Mouse (Mus musculus) adrenal gland, postnatal 25 days (tissue): ENCODE results near the gene Tent4b. TPM values are rescaled to one million over a fixed set of nuclear protein-coding genes. Genes with fewer than 3 reads are reported as not detected.
"Not testable (repeated sequence)": the region's sequence is repeated elsewhere in the genome, so short reads cannot be mapped to it uniquely, and the experiment has no call there.

Experiments used
- DNase-seq: peaks from one replicate; pipeline ENCODE4 v3.0.0; 2021; ENCODE audit warnings: mixed read lengths
- long read RNA-seq: library from polyadenylated mRNA; stranded (forward); transcript quantifications from one replicate; pipeline ENCODE4 v2.0.0, GENCODE M21; 2021
- total RNA-seq: library from RNA; stranded (reverse); gene quantifications from 2 replicates; pipeline ENCODE4 v1.2.3, GENCODE M21; 2021

The Tent4b gene
- total RNA-seq = 32.3 and 34.1 TPM in 2 replicates
- long read RNA-seq, partial matches to known transcripts = 5 of 10 reads
- long read RNA-seq, other reads (novel, unspliced or antisense) = 5 of 10 reads

DNA sequence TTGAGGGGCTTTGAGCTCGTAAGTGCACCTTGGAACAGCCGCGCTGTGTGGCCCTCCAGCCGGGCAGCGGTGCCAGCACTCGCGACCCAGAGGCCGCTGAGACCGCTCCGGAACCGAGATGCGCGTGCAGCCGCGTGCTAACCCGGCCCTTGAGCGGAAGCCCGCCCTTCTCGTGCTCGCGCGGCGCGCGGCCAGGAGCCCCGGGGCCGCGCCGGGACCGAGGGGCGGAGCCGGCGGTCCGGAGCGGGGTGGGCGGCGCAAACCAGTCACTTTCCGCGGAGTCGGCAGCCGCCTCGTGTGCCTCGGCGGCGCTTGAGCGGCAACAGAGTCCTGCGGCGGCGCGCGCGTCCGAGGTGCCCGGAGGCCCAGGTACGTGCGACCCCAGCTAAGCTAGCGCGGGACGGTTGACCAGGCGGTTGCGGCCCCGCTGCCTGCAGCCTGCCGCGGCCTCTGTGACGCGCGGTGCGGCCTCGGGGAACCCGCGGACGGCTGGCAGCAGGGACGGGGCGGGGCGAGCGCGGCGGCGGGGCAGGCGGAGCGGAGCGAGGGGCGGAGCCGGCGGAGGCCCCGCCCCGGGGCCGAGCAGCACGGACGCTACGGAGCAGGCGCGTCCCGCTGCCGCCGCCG is at the start of gene Tent4b:
Gene Tent4b (plus strand): TSS at position 269 of the 627 bp plus-strand sequence.
- peak; percentile 94 for DNase-seq

DNA sequence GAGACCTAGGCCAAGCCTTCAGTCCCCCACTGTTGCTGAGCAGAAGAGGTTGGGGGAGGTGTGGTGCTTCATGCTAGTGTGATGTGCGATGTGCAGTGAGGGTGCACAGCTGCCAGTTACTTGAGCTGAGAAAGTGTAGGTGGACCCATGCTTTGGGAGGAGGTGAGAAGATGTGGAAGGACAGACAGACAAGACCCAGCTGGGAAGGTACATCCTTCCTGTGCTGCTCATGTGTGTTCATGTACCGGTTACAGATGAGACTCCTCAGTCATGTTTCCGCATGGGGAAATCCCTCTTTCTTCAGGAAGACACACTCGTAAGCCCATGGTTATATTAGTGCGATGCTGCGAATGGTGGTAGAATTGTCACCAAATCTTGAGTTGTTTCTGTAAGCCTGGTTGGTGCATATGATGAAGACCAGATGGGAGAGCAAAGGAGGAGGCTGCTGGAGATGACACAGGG is 48.1 kb upstream of the Tent4b start:
- no peak for DNase-seq

DNA sequence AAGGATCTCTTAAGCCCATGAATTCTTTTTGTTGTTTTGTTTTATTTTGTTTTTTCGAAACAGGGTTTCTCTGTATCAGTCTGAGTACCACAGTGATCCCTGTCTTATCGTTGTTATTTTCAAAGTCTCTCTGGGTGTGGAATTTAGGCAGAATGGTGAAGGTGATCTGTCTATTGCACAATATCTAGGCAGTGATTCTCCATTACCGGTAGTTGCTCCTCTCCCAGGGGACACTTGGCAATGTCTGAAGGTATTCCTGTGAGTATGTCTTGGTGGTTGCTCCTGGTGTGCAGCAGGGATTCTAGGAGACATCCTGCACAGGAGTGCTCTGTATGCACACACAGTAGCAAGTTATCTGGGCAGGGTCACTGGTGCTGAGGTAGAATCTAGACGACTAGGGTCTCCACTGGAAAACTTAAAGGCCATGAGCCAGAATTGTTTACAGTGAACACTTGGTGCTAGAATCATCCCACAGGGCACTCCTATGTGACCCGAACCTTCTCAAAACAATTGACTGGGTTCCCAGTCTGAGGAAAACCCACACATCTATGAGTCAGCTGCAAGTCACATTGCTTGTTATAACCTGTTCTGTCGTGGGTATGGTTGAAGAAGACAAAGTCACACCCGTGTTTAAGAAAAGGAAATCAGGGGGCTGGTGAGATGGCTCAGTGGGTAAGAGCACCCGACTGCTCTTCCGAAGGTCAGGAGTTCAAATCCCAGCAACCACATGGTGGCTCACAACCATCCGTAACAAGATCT is 38.6 kb upstream of the Tent4b start:
- no peak for DNase-seq

DNA sequence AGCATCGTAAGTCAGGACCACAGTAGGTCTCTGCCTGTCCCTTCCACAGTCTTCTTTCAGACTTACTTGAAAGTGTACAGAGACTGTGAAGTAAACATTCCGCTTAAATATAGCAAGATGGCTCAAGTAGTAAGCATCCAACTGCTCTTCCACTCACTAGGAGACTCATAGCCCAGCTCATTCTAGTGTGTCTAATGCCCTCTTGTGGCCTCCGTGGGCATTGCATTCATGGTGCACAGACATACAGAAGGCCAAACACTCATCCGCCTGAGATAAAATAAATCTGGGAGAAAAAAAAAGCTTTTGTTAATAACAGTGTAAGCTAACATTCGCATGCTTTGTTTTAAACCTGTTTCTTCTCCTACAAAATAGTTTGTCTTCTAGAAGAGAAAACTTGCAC is 37.6 kb upstream of the Tent4b start:
- peak; percentile 70 for DNase-seq

DNA sequence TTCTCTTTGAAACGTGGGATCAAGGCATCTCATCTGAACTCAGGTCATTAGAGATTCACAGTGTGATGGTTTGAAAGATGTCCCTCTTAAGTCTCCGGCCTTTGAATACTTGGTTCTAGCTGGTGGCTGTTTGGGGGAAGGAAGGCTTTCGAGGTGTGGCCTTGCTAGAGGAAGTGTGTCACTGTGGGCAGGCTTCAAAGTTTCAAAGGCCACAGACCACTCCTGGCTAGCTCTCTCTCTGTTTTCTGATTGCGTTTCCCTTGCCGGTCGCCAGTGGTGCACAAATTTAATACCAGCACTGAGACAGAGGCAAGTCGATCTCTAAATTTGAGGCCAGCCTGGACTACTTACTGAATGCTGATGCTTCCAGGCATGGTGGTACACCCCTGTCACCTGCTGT is 23.7 kb upstream of the Tent4b start:
- no peak for DNase-seq

DNA sequence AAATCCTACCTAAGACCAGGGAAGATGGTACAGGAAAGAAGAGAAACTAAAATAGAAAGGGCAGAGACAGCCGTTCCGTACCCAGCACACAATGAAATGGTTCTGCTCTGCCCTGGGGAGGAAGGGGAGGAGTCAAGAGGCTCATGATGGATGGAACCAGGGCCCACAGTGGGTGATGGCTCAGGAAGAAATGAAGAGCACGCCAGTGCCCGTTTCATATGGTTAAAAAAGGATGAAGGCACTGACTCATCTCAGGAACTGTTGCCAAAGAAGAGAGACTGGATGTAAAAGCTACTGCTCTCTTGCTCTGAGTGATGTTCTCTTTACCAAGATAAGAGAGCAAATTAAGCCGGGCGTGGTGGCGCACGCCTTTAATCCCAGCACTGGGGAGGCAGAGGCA is 21.7 kb upstream of the Tent4b start:
- DNase-seq = no peak

DNA sequence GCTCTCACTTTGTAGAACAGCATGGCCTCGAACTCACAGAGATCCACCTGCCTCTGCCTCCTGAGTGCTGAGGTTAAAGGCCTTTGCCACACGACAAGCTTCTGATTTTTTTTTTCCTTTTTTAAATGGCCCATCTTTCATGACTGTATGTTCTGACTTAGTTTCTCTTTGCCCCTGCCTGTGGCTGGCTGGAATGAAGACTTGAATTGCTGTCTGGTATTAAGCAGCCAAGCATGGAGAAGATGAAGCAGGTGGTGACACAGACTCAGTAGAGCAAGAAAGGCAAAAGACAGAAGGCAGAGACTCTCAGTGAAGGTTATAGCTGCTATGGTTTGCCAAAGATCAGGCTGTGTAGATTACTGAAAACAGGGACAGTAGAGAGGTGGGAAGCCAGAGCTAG is 15.9 kb upstream of the Tent4b start:
- no peak for DNase-seq

DNA sequence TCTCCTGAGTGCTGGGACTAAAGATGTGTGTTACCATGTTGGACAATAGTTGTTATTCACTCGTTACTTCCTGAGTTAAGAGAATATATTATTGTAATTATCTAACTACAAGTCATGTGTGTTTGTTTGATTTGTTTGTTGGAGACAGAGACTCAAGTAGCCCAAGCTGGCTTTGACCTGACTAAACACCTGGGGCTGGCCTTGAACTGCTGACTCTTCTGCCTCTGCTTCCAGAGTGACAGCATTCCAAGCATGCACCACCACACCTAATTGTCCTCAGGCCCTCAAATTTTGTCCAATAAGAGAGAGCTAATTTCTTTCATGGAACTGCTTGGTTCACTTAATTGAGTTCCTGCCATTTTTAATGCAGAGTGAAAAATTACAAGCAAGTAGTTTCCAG is 14.1 kb upstream of the Tent4b start:
- DNase-seq = no peak

DNA sequence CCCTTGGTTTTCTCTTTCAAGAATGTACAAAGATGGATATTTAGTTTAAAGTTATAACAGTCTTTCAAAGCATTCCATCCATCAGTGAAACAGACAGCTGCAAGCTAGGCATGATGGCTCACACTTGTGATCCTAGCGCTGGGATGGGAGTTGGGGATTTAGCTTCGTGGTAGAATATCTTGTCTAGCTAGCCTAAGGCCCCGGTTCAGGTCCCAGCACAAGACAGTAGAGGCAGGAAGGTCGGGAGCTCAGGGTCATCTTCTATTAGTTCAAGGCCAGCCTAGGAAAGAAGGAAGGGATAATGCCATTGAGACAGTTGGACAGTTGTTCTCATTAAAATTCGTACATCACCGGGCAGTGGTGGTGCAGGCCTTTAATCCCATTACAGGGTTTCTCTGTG is 13.3 kb upstream of the Tent4b start:
- DNase-seq = no peak

DNA sequence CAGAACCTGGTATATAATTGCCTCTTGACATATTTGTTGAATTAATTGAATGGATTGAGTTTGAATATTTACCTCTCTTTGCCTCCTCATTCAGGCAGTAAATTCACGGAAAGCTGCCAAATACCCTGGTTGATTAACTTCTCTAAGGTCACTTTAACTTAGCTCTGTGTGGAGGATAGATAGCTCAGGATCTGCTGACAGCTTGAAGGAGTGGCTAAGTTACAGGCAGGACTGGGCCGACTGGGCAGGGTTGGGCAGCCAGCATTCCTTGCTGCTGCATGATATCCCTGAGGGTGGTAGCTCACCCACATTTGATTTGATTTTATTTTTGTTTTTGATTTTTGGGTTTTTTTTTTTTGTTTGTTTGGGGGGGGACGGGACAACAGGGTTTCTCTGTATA is 1.7 kb upstream of the Tent4b start:
- DNase-seq = no peak

DNA sequence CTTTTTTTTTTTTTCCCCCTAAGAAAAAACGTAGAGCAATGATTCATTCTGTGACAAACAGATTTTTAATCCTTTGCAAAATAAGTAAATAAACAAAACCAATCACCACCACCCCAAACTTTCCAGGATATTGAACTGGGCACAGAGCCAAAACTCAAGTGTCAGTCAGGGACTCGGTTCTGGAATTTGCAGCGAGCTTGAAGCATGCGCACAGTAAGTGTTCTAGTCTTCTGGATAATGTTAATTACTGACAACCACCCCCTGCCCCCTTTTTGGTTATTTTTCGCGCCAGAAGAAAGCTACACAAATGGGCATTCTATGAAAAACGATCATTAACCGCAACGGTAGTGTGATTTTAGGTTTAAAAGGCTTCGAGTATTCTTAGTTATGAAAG is 465 bp upstream of the Tent4b start:
- no peak for DNase-seq

DNA sequence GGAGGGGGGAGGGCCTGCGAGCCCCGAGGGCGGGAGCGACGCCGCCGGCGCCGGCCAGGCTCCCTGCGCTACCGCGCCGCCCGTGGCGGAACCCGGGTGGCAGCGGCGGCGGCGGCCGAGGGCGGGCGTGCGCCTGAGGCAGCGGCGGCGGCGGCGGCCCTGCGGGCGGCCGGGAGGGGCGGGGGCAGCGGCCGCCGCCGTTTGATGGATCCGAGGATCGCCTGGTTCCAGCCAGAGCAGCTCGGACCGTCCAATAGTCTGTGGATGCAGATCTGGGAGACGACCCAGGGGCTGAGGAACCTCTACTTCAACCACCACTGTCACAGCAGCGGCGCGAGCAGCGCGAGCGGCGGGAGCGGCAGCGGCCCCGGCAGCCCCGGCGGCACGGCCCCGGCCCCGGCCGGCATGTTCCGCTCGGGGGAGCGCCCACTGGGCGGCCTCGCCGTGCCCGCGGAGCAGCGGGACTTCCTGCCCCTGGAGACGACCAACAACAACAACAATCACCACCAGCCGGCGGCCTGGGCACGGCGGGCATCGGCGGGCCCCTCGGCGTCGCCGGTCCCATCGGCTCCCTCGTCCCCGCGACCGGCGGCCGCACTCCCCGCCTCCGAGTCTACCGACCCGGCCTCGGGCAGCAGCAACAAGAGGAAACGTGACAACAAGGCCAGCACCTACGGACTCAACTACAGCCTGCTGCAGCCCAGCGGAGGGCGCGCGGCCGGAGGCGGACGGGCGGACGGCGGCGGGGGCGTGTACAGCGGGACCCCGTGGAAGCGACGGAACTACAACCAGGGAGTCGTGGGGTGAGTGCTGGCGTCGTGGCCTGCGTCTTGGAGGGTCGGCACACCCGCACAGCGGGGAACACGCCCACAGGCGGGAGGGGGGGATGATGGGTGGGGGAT is 938 bp downstream of the Tent4b start:
- DNase-seq = peak; percentile 47

DNA sequence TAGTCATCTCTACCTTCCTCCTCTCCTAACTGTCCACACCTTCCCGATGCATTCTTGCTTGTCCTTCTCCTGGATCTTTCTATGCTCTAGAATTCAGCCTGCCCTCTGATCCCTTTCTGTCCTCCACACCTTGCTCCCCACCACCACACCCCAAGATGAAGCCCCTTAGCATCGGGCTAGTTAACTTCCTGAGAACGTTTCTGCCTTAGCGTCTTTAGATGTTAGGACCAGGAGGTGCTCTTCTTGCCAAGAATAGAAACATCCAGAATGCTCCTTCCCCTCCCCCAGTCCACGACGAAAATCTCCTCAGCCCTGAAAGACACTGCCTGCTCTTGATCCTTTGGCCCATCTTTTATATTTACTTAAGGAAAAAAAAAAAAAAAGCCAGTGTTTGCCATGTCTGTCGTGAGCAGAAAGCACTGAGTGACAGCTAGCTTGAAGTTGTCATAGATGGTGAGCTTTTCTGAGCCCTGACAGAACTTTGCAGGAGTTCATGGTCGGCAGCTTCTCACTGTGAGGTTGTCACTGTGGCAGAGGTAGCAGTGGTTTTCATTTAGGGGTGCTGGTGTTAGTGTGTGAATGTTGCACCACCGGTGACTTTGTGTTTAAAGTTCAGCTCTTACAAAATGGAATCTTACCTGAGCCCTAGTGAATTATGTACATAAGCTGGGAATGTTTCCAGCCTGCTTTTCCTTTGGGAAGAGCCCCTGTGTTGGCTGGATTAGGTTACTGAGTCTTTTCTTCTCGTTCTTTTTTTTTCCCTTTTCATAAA is 1.9 kb downstream of the Tent4b start:
- no peak for DNase-seq

DNA sequence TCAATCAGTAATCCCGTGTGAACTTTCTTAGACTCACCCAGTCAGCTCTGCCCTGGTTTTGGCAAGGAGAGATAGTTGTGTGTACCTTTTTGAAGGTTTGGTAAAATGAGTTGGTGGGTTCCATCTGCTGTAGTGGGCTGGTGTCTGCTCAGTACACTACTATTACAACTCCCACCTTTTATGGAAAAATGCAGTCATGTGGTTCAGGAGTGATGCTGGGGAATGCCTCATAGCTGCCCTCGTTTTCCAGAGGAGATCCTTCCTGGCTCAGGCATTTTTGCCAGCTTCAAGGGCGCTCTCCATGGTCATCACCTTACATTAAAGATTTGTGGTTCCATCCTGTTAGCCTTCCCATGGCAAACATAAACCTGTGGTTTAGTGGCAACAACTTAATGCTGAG is 2.6 kb downstream of the Tent4b start:
- no peak for DNase-seq

DNA sequence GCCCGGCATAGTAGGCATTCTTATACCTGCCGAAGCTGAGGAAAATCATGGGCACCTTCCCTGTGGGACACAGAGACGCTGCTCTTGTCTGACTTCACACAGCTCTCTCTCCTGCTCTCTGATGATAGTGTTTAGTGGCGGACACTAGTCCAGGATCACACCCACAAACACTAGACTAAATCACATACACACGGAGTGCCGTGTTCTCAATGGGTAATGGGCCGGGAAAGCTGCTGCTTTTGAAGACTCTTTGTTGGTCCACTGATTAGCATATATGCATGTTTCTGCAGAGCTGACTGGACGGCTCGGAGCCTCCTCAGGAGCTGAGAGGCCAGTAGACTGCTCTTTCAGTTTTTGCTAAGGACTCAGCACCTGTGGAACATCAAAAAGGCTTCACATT is 7.0 kb downstream of the Tent4b start:
- no peak for DNase-seq

DNA sequence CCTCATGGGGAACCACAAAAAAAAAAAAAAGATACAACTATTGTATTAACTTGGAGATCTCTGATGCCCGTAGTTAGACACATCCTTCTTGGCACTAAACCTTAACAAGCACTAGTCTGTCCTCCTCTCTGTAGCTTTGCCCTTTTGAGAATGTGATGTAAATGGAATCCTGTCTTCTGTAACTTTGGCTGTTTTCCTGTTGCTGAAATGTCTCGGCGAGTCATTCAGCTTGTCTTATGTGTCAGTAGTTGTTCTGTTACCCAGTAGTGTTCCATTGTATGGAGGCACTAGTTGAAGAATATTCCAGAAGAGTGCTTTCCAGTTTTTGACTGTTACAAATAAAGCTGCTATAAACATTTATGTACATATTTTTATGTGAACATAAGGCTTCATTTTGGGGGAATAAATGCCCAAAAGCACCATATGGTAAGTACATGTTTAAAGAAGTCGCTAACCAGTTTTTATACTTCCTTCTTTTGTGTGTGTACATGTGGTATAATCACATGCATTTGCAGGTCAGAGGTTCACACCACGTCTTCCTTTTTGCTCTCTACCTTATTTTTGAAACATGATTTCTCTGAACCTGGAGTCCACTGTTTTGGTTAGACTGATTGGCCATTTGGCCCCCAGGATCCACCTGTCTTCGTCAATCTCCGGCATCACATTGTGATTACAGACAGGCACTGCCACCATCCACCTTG is 8.3 kb downstream of the Tent4b start:
- DNase-seq = no peak

DNA sequence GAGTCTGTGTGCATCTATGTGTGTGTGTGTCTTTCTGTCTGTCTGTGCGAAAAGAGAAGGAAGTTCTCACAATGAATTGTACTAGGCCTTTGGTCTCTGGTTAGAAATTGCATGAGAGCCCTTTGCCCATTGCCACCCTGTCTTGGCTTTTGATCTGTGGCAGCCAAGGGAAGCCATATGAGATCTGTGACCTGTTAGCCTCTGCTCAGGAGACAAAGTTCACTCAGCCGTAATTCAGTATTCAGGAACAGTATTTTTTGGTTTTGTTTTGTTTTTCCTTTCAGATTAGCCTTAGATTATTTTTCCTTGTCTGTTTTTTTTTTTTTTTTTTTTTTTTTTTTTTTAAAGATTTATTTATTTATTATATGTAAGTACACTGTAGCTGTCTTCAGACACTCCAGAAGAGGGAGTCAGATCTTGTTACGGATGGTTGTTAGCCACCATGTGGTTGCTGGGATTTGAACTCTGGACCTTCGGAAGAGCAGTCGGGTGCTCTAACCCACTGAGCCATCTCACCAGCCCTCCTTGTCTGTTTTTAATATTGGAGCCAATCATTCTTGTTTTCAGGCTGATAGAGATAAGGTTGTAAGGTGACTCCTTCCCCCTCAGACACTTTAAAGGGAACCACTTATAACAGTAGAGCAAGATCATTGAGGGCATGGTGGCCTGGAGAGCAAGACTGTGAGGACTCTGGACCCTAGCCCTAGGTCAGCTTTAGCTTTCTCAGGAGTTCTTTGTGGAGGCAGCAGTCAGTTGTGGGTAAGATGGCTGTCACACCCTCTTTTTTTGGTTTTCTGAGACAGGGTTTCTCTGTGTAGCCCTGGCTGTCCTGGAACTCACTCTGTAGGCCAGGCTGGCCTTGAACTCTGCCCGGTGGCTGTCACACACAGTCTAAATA is 11.2 kb downstream of the Tent4b start:
- DNase-seq = not testable (repeated sequence)

DNA sequence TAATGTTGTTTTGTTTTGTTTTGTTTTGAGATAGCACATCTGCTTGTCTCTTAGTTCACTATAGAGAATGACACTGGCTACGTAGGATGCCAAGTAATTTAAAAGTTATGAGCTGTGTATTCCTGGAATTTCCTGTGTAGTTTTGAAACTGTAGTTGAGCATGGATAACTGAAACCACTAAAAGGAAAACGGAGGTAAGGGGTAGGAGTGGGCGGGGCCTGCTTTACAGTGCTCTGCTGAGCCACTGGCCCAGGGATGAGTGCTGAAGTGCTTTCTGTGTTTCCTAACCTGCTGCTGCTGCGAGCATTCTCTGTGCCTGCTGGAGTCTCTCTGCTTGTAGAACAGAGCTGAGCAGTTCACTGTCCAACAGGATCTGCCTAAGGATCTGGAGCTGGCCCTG is 22.3 kb downstream of the Tent4b start:
- DNase-seq = no peak

DNA sequence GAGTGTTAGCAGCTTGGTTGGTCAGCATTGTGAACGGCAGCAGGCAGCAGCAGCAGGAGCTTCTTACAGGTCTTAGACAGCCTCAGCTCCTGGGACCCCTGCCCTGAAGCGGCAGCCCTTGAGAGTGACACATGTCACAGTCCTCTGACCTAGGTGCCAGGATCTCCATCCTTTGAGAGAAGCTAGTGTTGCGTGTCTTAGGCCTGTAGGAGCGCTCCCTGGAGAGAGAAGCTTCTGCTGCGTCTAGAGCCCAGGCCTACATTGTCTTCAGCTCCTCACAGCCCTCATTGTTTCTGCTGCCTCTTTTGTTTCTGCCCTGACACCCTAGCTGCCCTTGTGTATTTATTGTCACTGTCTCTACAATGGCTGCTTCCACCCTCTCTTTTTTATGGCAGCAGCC is 26.3 kb downstream of the Tent4b start:
- DNase-seq = no peak

DNA sequence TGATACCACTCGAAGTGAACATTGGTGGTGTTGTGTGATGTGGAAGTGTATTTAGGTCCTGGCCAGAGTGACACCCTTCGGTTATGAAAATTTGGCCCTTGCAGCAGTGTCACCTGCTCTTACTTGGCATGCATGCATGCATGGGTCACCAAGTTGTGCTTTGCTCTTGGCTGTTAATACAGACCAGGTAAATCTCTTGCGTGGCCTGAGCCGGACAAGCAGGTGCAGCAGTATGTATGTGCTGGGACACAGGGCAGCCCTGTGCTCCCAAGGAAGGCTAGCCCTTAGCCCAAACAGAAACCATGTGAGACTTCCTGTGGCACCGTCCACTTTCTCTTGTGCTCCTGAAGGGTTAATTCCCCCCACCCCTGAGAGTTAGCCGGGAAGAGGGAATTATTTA is 28.8 kb downstream of the Tent4b start:
- no peak for DNase-seq
